Comparison of ENCODE assay signal across 8 mouse cellular contexts in the genomic region with DNA sequence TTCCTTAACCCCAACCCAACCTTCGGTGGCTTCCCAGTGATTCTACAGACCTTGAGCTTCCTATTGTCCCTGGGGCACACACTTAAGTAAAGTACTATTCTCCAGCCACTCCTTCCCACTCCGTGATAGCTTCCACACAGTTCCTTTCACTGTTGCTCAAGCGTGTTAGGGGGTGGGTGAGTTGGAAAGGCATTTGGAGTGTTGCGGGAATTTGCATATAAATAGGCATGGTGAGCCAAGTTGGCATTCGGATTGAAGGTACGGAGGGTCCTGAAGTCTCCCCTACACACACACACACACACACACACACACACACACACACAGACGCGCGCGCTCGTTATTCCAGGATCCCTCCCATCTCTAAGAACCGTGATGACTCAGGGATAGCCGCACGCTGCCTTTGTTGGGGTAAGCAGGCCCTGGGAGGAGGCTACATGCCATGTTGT. TPM values are rescaled to one million over a fixed set of nuclear protein-coding genes. Genes with fewer than 3 reads are reported as not detected.
DNase-seq lines count a peak whose midpoint lies in the region; ATAC-seq and TF ChIP-seq lines count a peak whose summit lies in the region.

No protein-coding gene starts in this region.

- peak; percentile 32; the same call in 1 of the 2 replicates for ATAC-seq in kidney, embryonic 14.5 days (ENCODE audit: low FRiP score, low TSS enrichment)
- no peak for ATAC-seq in embryonic facial prominence, embryonic 13.5 days (ENCODE audit: insufficient number of reproducible peaks, insufficient read depth, low FRiP score, low TSS enrichment, low read depth)
- no peak for ATAC-seq in limb, embryonic 15.5 days (ENCODE audit: insufficient number of reproducible peaks, low FRiP score, low TSS enrichment, low read depth)
- 0 out of 2 replicates have a peak, but pooled peaks have one; percentile 14 for ATAC-seq in stomach, embryonic 15.5 days (ENCODE audit: insufficient read depth, low FRiP score, low read depth)
- ATAC-seq in activated CD4-positive, CD25-positive, alpha-beta regulatory T cell, adult 4 months, result no peak

- in situ Hi-C loops in ES-E14 (cut with MboI; ENCODE audit: low sequenced_read_pairs in 2 of 2, unreplicated experiment in 2 of 2), result no loop called here

- H3K27ac ChIP-seq in kidney, embryonic 14.5 days (ENCODE audit: low read depth, low read length), result no peak overlapping the region
- H3K27ac ChIP-seq in ES-E14 (ENCODE audit: insufficient read depth, low read depth, low read length, poor library complexity, severe bottlenecking), result peak overlapping the region; percentile 39; the same call in 1 of the 2 replicates
- no peak overlapping the region for H3K27ac ChIP-seq in embryonic facial prominence, embryonic 13.5 days
- H3K27ac ChIP-seq in limb, embryonic 15.5 days, result no peak overlapping the region
- H3K27ac ChIP-seq in stomach, embryonic 15.5 days, result no peak overlapping the region

- peak overlapping the region; percentile 67 for H3K4me3 ChIP-seq in kidney, embryonic 14.5 days (ENCODE audit: low read length)
- H3K4me3 ChIP-seq in ES-E14 (ENCODE audit: insufficient read depth in 1 of 2, low read depth in 1 of 2, low read length in 2 of 2, poor library complexity in 1 of 2, severe bottlenecking in 1 of 2), result peak overlapping the region; percentile 86 to 88
- peak overlapping the region; percentile 63 for H3K4me3 ChIP-seq in embryonic facial prominence, embryonic 13.5 days
- peak overlapping the region; percentile 61 for H3K4me3 ChIP-seq in limb, embryonic 15.5 days
- H3K4me3 ChIP-seq in stomach, embryonic 15.5 days (replicated peaks), result peak overlapping the region; percentile 51

- peak overlapping the region; percentile 100 for H3K4me2 ChIP-seq in kidney, embryonic 14.5 days (replicated peaks; ENCODE audit: low read depth, low read length)
- peak overlapping the region; percentile 96 for H3K4me2 ChIP-seq in embryonic facial prominence, embryonic 13.5 days
- peak overlapping the region; percentile 100 for H3K4me2 ChIP-seq in limb, embryonic 15.5 days
- H3K4me2 ChIP-seq in stomach, embryonic 15.5 days, result peak overlapping the region; percentile 97

- DNase-seq in kidney, postnatal 14 days, result no peak
- DNase-seq in ES-E14 (ENCODE audit: low read depth, low spot score), result peak; percentile 52
- DNase-seq in urinary bladder, postnatal 10 days (ENCODE audit: low spot score), result no peak

- H3K4me1 ChIP-seq in kidney, embryonic 14.5 days (ENCODE audit: control insufficient read depth, insufficient read depth, low read length), result peaks cover 5% of the 10 kb centered on the region; the same call in 1 of the 2 replicates
- H3K4me1 ChIP-seq in ES-E14 (ENCODE audit: control insufficient read depth in 2 of 2, insufficient read depth in 2 of 2, low read length in 2 of 2, poor library complexity in 1 of 2), result peaks cover 0 to 18% of the 10 kb centered on the region in 2 experiments; a peak in 2 of 4 replicates
- peaks cover 13% of the 10 kb centered on the region for H3K4me1 ChIP-seq in embryonic facial prominence, embryonic 13.5 days
- H3K4me1 ChIP-seq in limb, embryonic 15.5 days, result peaks cover 16% of the 10 kb centered on the region
- H3K4me1 ChIP-seq in stomach, embryonic 15.5 days, result peaks cover 10% of the 10 kb centered on the region

- no peaks in the 10 kb centered on the region for H3K36me3 ChIP-seq in kidney, embryonic 14.5 days (ENCODE audit: control insufficient read depth, insufficient read depth, low read length)
- H3K36me3 ChIP-seq in ES-E14 (ENCODE audit: control insufficient read depth, insufficient read depth, low read length, poor library complexity, severe bottlenecking), result no peaks in the 10 kb centered on the region
- H3K36me3 ChIP-seq in embryonic facial prominence, embryonic 13.5 days, result no peaks in the 10 kb centered on the region
- no peaks in the 10 kb centered on the region for H3K36me3 ChIP-seq in limb, embryonic 15.5 days
- H3K36me3 ChIP-seq in stomach, embryonic 15.5 days, result no peaks in the 10 kb centered on the region

- H3K27me3 ChIP-seq in kidney, embryonic 14.5 days (ENCODE audit: control insufficient read depth, insufficient read depth, low read length), result peaks cover 27% of the 10 kb centered on the region
- H3K27me3 ChIP-seq in embryonic facial prominence, embryonic 13.5 days, result peaks cover 48% of the 10 kb centered on the region
- peaks cover 33% of the 10 kb centered on the region for H3K27me3 ChIP-seq in limb, embryonic 15.5 days
- H3K27me3 ChIP-seq in stomach, embryonic 15.5 days (replicated peaks), result peaks cover 24% of the 10 kb centered on the region

- WGBS in kidney, embryonic 14.5 days, result 2% methylated on average over 14 of the region's 14 CpGs
- 2% methylated on average over 14 of the region's 14 CpGs for WGBS in embryonic facial prominence, embryonic 13.5 days
- 2% methylated on average over 14 of the region's 14 CpGs for WGBS in limb, embryonic 15.5 days
- 4% methylated on average over 14 of the region's 14 CpGs for WGBS in stomach, embryonic 15.5 days

- H3K9me3 ChIP-seq in kidney, embryonic 14.5 days (ENCODE audit: control insufficient read depth, low read length), result no peaks in the 10 kb centered on the region
- no peaks in the 10 kb centered on the region for H3K9me3 ChIP-seq in ES-E14 (ENCODE audit: control insufficient read depth, insufficient read depth, low read depth, low read length)
- no peaks in the 10 kb centered on the region for H3K9me3 ChIP-seq in embryonic facial prominence, embryonic 13.5 days
- H3K9me3 ChIP-seq in limb, embryonic 15.5 days, result no peaks in the 10 kb centered on the region
- no peaks in the 10 kb centered on the region for H3K9me3 ChIP-seq in stomach, embryonic 15.5 days

- peak overlapping the region; percentile 58; the same call in 1 of the 2 replicates for H3K9ac ChIP-seq in kidney, embryonic 14.5 days (ENCODE audit: low read depth, low read length)
- H3K9ac ChIP-seq in ES-E14 (ENCODE audit: insufficient read depth, low read depth, low read length, poor library complexity, severe bottlenecking), result peak overlapping the region; percentile 70
- H3K9ac ChIP-seq in embryonic facial prominence, embryonic 13.5 days, result peak overlapping the region; percentile 75
- H3K9ac ChIP-seq in limb, embryonic 15.5 days, result peak overlapping the region; percentile 42; the same call in 1 of the 2 replicates
- H3K9ac ChIP-seq in stomach, embryonic 15.5 days, result 0 out of 2 replicates have a peak overlapping the region, but pooled peaks have one; percentile 3

TF ChIP-seq in ES-E14, 5 proteins besides CTCF, POLR2A, EP300 and RAD21:
- TF ChIP-seq ZNF384 (IDR thresholded peaks at IDR 0.05; ENCODE audit: low read depth, low read length) (no peak), ZC3H11A (IDR thresholded peaks at IDR 0.05; ENCODE audit: borderline replicate concordance, low read depth, low read length) (no peak), CHD2 (IDR thresholded peaks at IDR 0.05; ENCODE audit: low read depth, low read length) (no peak), HCFC1 (IDR thresholded peaks at IDR 0.05; ENCODE audit: borderline replicate concordance, insufficient read depth, low read length) (no peak), MAFK (IDR thresholded peaks at IDR 0.05; ENCODE audit: insufficient read depth, low read depth, low read length) (no peak)

RNA-seq across cellular contexts. Expression of gene Slc4a11, which starts 0.5 kb away (rescaled TPM):
- polyA plus RNA-seq in kidney, embryonic 14.5 days (2014; fragmentation: Nextera tagmentation; extraction: Ambion mirVana), result 1.1 and 1.6 TPM in 2 replicates
- total RNA-seq in ES-E14 (2012; rRNA removed), result 13.0 and 25.0 TPM in 2 replicates
- 3.2 TPM in 2 replicates for polyA plus RNA-seq in embryonic facial prominence, embryonic 13.5 days (2015; fragmentation: Nextera tagmentation; extraction: Ambion mirVana)
- polyA plus RNA-seq in limb, embryonic 15.5 days (2015; fragmentation: Nextera tagmentation; extraction: Ambion mirVana), result 2.6 and 2.9 TPM in 2 replicates
- polyA plus RNA-seq in stomach, embryonic 15.5 days (2015; fragmentation: Nextera tagmentation; extraction: Ambion mirVana), result 0.52 and 0.58 TPM in 2 replicates
- under 1 TPM in 1 of 2 experiments, not detected in 1; 0.33 TPM for polyA plus RNA-seq in activated CD4-positive, CD25-positive, alpha-beta regulatory T cell, adult 4 months (2017; shearing (Covaris generic))

RNA-seq across cellular contexts. Expression of gene Itpa, which starts 30.4 kb away (rescaled TPM):
- 120 and 121 TPM in 2 replicates for polyA plus RNA-seq in kidney, embryonic 14.5 days (2014; fragmentation: Nextera tagmentation; extraction: Ambion mirVana)
- 55.0 and 83.4 TPM in 2 replicates for total RNA-seq in ES-E14 (2012; rRNA removed)
- polyA plus RNA-seq in embryonic facial prominence, embryonic 13.5 days (2015; fragmentation: Nextera tagmentation; extraction: Ambion mirVana), result 118 and 126 TPM in 2 replicates
- 90.9 and 99.1 TPM in 2 replicates for polyA plus RNA-seq in limb, embryonic 15.5 days (2015; fragmentation: Nextera tagmentation; extraction: Ambion mirVana)
- polyA plus RNA-seq in stomach, embryonic 15.5 days (2015; fragmentation: Nextera tagmentation; extraction: Ambion mirVana), result 76.6 and 89.1 TPM in 2 replicates
- 10 to 100 TPM; 42.4 to 47.3 TPM for polyA plus RNA-seq in activated CD4-positive, CD25-positive, alpha-beta regulatory T cell, adult 4 months (2017; shearing (Covaris generic))

RNA-seq across cellular contexts. Expression of gene Ddrgk1, which starts 33.4 kb away (rescaled TPM):
- 53.5 and 55.2 TPM in 2 replicates for polyA plus RNA-seq in kidney, embryonic 14.5 days (2014; fragmentation: Nextera tagmentation; extraction: Ambion mirVana)
- total RNA-seq in ES-E14 (2012; rRNA removed), result 60.1 and 62.4 TPM in 2 replicates
- 61.7 and 72.7 TPM in 2 replicates for polyA plus RNA-seq in embryonic facial prominence, embryonic 13.5 days (2015; fragmentation: Nextera tagmentation; extraction: Ambion mirVana)
- polyA plus RNA-seq in limb, embryonic 15.5 days (2015; fragmentation: Nextera tagmentation; extraction: Ambion mirVana), result 69.6 and 71.7 TPM in 2 replicates
- polyA plus RNA-seq in stomach, embryonic 15.5 days (2015; fragmentation: Nextera tagmentation; extraction: Ambion mirVana), result 70.3 and 71.6 TPM in 2 replicates
- polyA plus RNA-seq in activated CD4-positive, CD25-positive, alpha-beta regulatory T cell, adult 4 months (2017; shearing (Covaris generic)), result 100 to 1,000 TPM; 120 to 135 TPM

RNA-seq across cellular contexts. Expression of gene Lzts3, which starts 55.2 kb away (rescaled TPM):
- polyA plus RNA-seq in kidney, embryonic 14.5 days (2014; fragmentation: Nextera tagmentation; extraction: Ambion mirVana), result 3.7 and 4.7 TPM in 2 replicates
- 3.4 and 4.4 TPM in 2 replicates for total RNA-seq in ES-E14 (2012; rRNA removed)
- polyA plus RNA-seq in embryonic facial prominence, embryonic 13.5 days (2015; fragmentation: Nextera tagmentation; extraction: Ambion mirVana), result 4.5 and 5.1 TPM in 2 replicates
- 4.0 and 4.5 TPM in 2 replicates for polyA plus RNA-seq in limb, embryonic 15.5 days (2015; fragmentation: Nextera tagmentation; extraction: Ambion mirVana)
- 9.9 and 11.9 TPM in 2 replicates for polyA plus RNA-seq in stomach, embryonic 15.5 days (2015; fragmentation: Nextera tagmentation; extraction: Ambion mirVana)
- under 1 TPM in 1 of 2 experiments, not detected in 1; 0.15 TPM for polyA plus RNA-seq in activated CD4-positive, CD25-positive, alpha-beta regulatory T cell, adult 4 months (2017; shearing (Covaris generic))

Comparison
In these comparisons a context has a peak if more than half of its experiments do, and no peak if none do; other contexts are left out.
1. ATAC-seq: peak in kidney, embryonic 14.5 days (single experiment) and stomach, embryonic 15.5 days (single experiment); none in embryonic facial prominence, embryonic 13.5 days (single experiment), limb, embryonic 15.5 days (single experiment) and activated CD4-positive, CD25-positive, alpha-beta regulatory T cell, adult 4 months (single experiment).
2. H3K9ac ChIP-seq: peak in every context shown above with its lines; median percentile 75 in embryonic facial prominence, embryonic 13.5 days; 70 in ES-E14; 58 in kidney, embryonic 14.5 days; 42 in limb, embryonic 15.5 days; 3 in stomach, embryonic 15.5 days.
3. Peak in every context shown above with its lines, with median percentiles within 50 percentile points of each other: H3K4me2 ChIP-seq and H3K4me3 ChIP-seq.